Mouse (Mus musculus): ENCODE measurements around the gene Nr1h5. TPM values are rescaled to one million over a fixed set of nuclear protein-coding genes. Genes with fewer than 3 reads are reported as not detected.

Nr1h5 gene
- total RNA-seq, 2 experiments from 2014 or later: not detected

Other genes with a start within 250 kb of the Nr1h5 start
- 45.7 and 54.5 TPM in 2 replicates for gene Tspan2, start 229.6 kb downstream of the Nr1h5 start, total RNA-seq (2015)
- gene Tspan2, start 229.6 kb downstream of the Nr1h5 start, total RNA-seq (2017): 17.8 and 22.1 TPM in 2 replicates
- not detected in 2 replicates for gene Tshb, start 181.4 kb downstream of the Nr1h5 start, total RNA-seq (2015)
- not detected in 2 replicates for gene Tshb, start 181.4 kb downstream of the Nr1h5 start, total RNA-seq (2017)
- not detected in 2 replicates for gene Sycp1, start 28.0 kb downstream of the Nr1h5 start, total RNA-seq (2015)
- gene Sycp1, start 28.0 kb downstream of the Nr1h5 start, total RNA-seq (2017): not detected in 2 replicates
- gene Sike1, start 31.6 kb upstream of the Nr1h5 start, total RNA-seq (2015): 36.6 and 41.4 TPM in 2 replicates
- 14.5 and 19.5 TPM in 2 replicates for gene Sike1, start 31.6 kb upstream of the Nr1h5 start, total RNA-seq (2017)
- gene Csde1, start 56.3 kb upstream of the Nr1h5 start, total RNA-seq (2015): 283 and 297 TPM in 2 replicates
- gene Csde1, start 56.3 kb upstream of the Nr1h5 start, total RNA-seq (2017): 545 and 751 TPM in 2 replicates
- 65.6 and 65.7 TPM in 2 replicates for gene Nras, start 94.2 kb upstream of the Nr1h5 start, total RNA-seq (2015)
- 60.8 and 77.7 TPM in 2 replicates for gene Nras, start 94.2 kb upstream of the Nr1h5 start, total RNA-seq (2017)
- gene Ampd1, start 109.9 kb upstream of the Nr1h5 start, total RNA-seq (2015): not detected in 2 replicates
- gene Ampd1, start 109.9 kb upstream of the Nr1h5 start, total RNA-seq (2017): not detected in 2 replicates
- gene Dennd2c, start 138.5 kb upstream of the Nr1h5 start, total RNA-seq (2015): 1.1 and 1.4 TPM in 2 replicates
- 0.54 and 1.1 TPM in 2 replicates for gene Dennd2c, start 138.5 kb upstream of the Nr1h5 start, total RNA-seq (2017)
- gene Bcas2, start 207.5 kb upstream of the Nr1h5 start, total RNA-seq (2015): 129 and 130 TPM in 2 replicates
- 169 and 190 TPM in 2 replicates for gene Bcas2, start 207.5 kb upstream of the Nr1h5 start, total RNA-seq (2017)